Comparison of ENCODE assay signal across 29 mouse cellular contexts in genomic region chr13:60403471-60403870, GRCm38 (mm10).
DNase-seq lines count a peak whose midpoint lies in the region; ATAC-seq lines count a peak whose summit lies in the region.
"Had no signal": no experiment of that assay in that cellular context is flagged by ENCODE, and none has a peak within 500 bp of the region (broad histone marks: within the 10 kb centered on the region; RNA-seq: fewer than 3 reads in every experiment).

No protein-coding gene starts in this region.

- no peaks in the 10 kb centered on the region for H3K9me3 ChIP-seq in embryonic facial prominence, embryonic 13.5 days
- H3K9me3 ChIP-seq in embryonic facial prominence, embryonic 10.5 days, result peaks cover 5% of the 10 kb centered on the region; the same call in 1 of the 2 replicates
- H3K9me3 ChIP-seq in midbrain, embryonic 11.5 days (ENCODE audit: control insufficient read depth, low read length), result no peaks in the 10 kb centered on the region
- H3K9me3 ChIP-seq: embryonic facial prominence, embryonic 15.5 days; forebrain, embryonic 15.5 days; heart, embryonic 12.5 days; heart, embryonic 15.5 days; hindbrain, embryonic 13.5 days; intestine, embryonic 15.5 days had no signal

- no peak overlapping the region for H3K4me2 ChIP-seq in embryonic facial prominence, embryonic 13.5 days
- no peak overlapping the region for H3K4me2 ChIP-seq in midbrain, embryonic 11.5 days
- H3K4me2 ChIP-seq: embryonic facial prominence, embryonic 15.5 days; forebrain, embryonic 15.5 days; heart, embryonic 12.5 days; heart, embryonic 15.5 days; hindbrain, embryonic 13.5 days; intestine, embryonic 15.5 days had no signal

- H3K27ac ChIP-seq in embryonic facial prominence, embryonic 13.5 days, result peak overlapping the region; percentile 17; the same call in 1 of the 2 replicates
- no peak overlapping the region for H3K27ac ChIP-seq in embryonic facial prominence, embryonic 10.5 days (replicated peaks)
- no peak overlapping the region for H3K27ac ChIP-seq in midbrain, embryonic 11.5 days (ENCODE audit: low read depth, low read length)
- H3K27ac ChIP-seq: embryonic facial prominence, embryonic 15.5 days; forebrain, embryonic 15.5 days; heart, embryonic 15.5 days; hindbrain, embryonic 10.5 days; hindbrain, embryonic 13.5 days; intestine, embryonic 15.5 days had no signal

- no peak for ATAC-seq in embryonic facial prominence, embryonic 13.5 days (ENCODE audit: insufficient number of reproducible peaks, insufficient read depth, low FRiP score, low TSS enrichment, low read depth)
- no peak for ATAC-seq in midbrain, embryonic 11.5 days (ENCODE audit: low FRiP score)
- ATAC-seq: forebrain, embryonic 15.5 days; hindbrain, embryonic 16.5 days; intestine, embryonic 15.5 days had no signal

- H3K4me3 ChIP-seq in embryonic facial prominence, embryonic 13.5 days, result no peak overlapping the region
- no peak overlapping the region for H3K4me3 ChIP-seq in embryonic facial prominence, embryonic 10.5 days
- H3K4me3 ChIP-seq in midbrain, embryonic 11.5 days (ENCODE audit: low read depth, low read length), result no peak overlapping the region
- H3K4me3 ChIP-seq: embryonic facial prominence, embryonic 15.5 days; forebrain, embryonic 15.5 days; heart, embryonic 12.5 days; heart, embryonic 15.5 days; hindbrain, embryonic 10.5 days; hindbrain, embryonic 13.5 days; intestine, embryonic 15.5 days had no signal

- DNase-seq in embryonic facial prominence, embryonic 10.5 days (ENCODE audit: low spot score), result no peak
- peak; percentile 48 for DNase-seq in 3T3-L1 (ENCODE audit: low read depth, low spot score)
- DNase-seq in brain, adult 2 months (ENCODE audit: low read depth, low spot score), result peak; percentile 58
- DNase-seq in midbrain, embryonic 11.5 days (ENCODE audit: low spot score, missing footprints), result no peak
- no peak for DNase-seq in left cerebral cortex, adult 11 months (ENCODE audit: low spot score)
- DNase-seq: adrenal gland, adult 8-10 months; adrenal gland, postnatal 25 days; B cell, adult 2 months; cerebellum, adult 11 months; cerebellum, adult 8-10 months; cerebellum, postnatal 10 days; cerebellum, postnatal 36 days; embryo, embryonic 11 days; gastrocnemius, postnatal 10 days; gastrocnemius, postnatal 36 days; heart, postnatal 10 days; heart, postnatal 36 days; kidney, adult 11 months had no signal

- H3K27me3 ChIP-seq in embryonic facial prominence, embryonic 13.5 days, result no peaks in the 10 kb centered on the region
- no peaks in the 10 kb centered on the region for H3K27me3 ChIP-seq in embryonic facial prominence, embryonic 10.5 days (replicated peaks; ENCODE audit: low read depth, poor library complexity, severe bottlenecking)
- no peaks in the 10 kb centered on the region for H3K27me3 ChIP-seq in midbrain, embryonic 11.5 days (ENCODE audit: control insufficient read depth, insufficient read depth, low read length)
- H3K27me3 ChIP-seq: CH12.LX; embryonic facial prominence, embryonic 15.5 days; forebrain, embryonic 15.5 days; heart, embryonic 12.5 days; heart, embryonic 15.5 days; hindbrain, embryonic 13.5 days; intestine, embryonic 15.5 days had no signal

- H3K36me3 ChIP-seq in embryonic facial prominence, embryonic 13.5 days, result no peaks in the 10 kb centered on the region
- no peaks in the 10 kb centered on the region for H3K36me3 ChIP-seq in embryonic facial prominence, embryonic 10.5 days (replicated peaks)
- H3K36me3 ChIP-seq in midbrain, embryonic 11.5 days (ENCODE audit: control insufficient read depth, insufficient read depth, low read length), result no peaks in the 10 kb centered on the region
- H3K36me3 ChIP-seq: embryonic facial prominence, embryonic 15.5 days; forebrain, embryonic 15.5 days; G1E; heart, embryonic 12.5 days; heart, embryonic 15.5 days; hindbrain, embryonic 10.5 days; hindbrain, embryonic 13.5 days; intestine, embryonic 15.5 days had no signal

- 96% methylated on average over 3 of the region's 3 CpGs for WGBS in embryonic facial prominence, embryonic 13.5 days
- WGBS in embryonic facial prominence, embryonic 10.5 days, result 97% methylated on average over 3 of the region's 3 CpGs
- WGBS in midbrain, embryonic 11.5 days, result 95% methylated on average over 3 of the region's 3 CpGs

- no peak overlapping the region for H3K9ac ChIP-seq in embryonic facial prominence, embryonic 13.5 days
- H3K9ac ChIP-seq in midbrain, embryonic 11.5 days (ENCODE audit: low read length), result no peak overlapping the region
- H3K9ac ChIP-seq: embryonic facial prominence, embryonic 15.5 days; forebrain, embryonic 15.5 days; heart, embryonic 12.5 days; heart, embryonic 15.5 days; hindbrain, embryonic 13.5 days; intestine, embryonic 15.5 days had no signal

- H3K4me1 ChIP-seq in embryonic facial prominence, embryonic 13.5 days, result peaks cover 17% of the 10 kb centered on the region
- no peaks in the 10 kb centered on the region; the same call in 1 of the 2 replicates for H3K4me1 ChIP-seq in embryonic facial prominence, embryonic 10.5 days
- H3K4me1 ChIP-seq in midbrain, embryonic 11.5 days (ENCODE audit: control insufficient read depth, insufficient read depth, low read length), result no peaks in the 10 kb centered on the region
- H3K4me1 ChIP-seq: forebrain, embryonic 15.5 days; heart, embryonic 12.5 days; heart, embryonic 15.5 days; hindbrain, embryonic 10.5 days; hindbrain, embryonic 13.5 days; intestine, embryonic 15.5 days had no signal

Comparison
In these comparisons a context has a peak if more than half of its experiments do, and no peak if none do; other contexts are left out.
1. DNase-seq: peak in 3T3-L1 (single experiment) and brain, adult 2 months (single experiment); none in embryonic facial prominence, embryonic 10.5 days (single experiment), midbrain, embryonic 11.5 days (single experiment) and left cerebral cortex, adult 11 months (single experiment).